Mouse (Mus musculus): ENCODE measurements around the gene Agap2.

Gene Agap2

DNA sequence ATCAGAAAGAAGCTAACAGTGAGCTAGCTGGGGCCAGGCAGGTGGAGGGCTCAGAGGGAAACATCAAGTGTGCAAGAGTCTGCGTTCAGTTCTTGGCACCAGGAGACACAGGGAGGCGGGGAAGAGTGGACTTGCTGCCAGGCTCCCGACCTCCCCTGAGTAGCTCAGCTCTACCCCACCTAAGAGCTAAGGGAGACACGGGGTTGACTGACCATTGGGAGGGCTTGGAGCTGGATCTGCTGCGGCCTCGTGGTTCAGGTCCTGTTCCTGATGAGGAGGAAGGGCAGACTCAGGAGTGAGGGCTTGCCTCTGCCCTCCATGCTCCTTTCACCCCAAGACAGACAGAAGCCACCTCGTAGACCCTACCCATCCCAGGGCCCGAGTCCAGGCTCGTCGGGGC is 24.1 kb downstream of the Agap2 start:
- POLR2A ChIA-PET: interaction anchor here in 3 of 4 experiments (0.7 to 2.2 kb wide), 4 partner anchors 10 to 164 kb away, joined by 3 to 5 read pairs (median 3); partner anchors contain the start of genes Os9 (in 2 of the 3) and Kif5a (in 1 of the 3)
- CTCF ChIA-PET: interaction anchor here in 2 of 4 experiments (0.9 to 1.0 kb wide), 2 partner anchors 41 kb away, joined by 3 read pairs; no protein-coding TSS in a partner anchor

DNA sequence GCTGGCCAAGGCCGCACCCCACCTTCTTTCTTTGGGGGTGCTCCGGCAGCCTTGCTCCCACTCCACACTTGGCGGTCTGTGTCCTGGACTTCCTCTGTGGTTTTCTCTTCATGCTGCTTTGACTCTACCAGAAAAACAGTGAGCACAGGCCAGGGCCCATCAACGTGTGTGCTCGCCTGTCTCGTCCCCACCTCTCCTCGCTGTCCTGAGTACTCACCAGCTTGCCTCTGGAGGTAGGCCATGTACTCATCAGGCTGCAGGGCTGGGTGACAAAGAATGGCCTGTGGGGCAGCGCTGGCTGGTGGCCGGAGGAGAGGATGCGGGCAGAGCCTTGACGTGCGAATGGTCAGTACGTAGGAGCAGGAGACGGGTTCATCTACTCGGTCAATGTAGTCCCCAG is 24.8 kb downstream of the Agap2 start:
- POLR2A ChIA-PET: no interaction called here
- CTCF ChIA-PET: no interaction called here

DNA sequence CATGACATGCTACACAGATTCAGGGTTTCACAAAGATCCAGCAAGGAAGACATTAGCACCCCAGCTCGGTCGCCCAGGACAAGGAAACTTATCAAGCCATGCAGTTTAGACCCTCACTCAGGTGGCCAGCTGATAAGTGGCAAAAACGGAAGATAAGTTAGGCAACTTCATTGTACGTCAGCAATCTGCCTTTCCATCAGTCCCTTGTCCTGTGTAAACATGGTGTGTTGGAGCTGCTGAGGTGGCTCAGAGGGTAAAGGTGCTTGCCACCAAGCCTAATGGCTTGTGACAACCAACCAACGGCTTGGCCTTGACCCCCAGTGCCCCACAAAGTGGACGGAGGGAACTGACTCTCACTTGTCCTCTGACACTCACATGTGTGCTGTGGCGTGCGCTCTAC is 25.3 kb downstream of the Agap2 start:
- CTCF ChIA-PET: no interaction called here
- POLR2A ChIA-PET: interaction anchor here in 1 of 4 experiments (1.7 kb wide), 1 partner anchor 20 kb away, joined by 5 read pairs; the partner anchor contains the start of gene Os9

DNA sequence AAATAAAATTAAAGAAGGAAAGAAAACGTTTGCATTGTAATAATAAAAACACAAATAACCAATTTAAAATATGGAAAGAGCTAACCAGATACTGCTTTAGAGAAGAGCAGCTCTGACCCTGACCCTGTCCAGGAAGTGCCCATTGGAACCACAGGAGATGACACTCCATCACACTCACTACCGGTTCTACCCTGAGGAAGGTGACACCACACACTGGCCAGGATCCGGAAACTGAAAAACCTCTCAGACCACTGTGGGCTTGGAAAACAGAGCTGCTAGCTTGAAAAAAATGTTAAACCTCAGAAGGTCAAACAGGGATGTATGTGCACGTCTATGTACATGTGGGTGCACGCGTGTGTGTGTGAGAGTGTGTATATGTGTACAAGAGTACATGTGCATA is 26.1 kb downstream of the Agap2 start:
- CTCF ChIA-PET: interaction anchor here in 1 of 4 experiments (0.9 kb wide), 1 partner anchor 248 kb away, joined by 3 read pairs; no protein-coding TSS in a partner anchor
- POLR2A ChIA-PET: interaction anchor here in 2 of 4 experiments (0.7 to 1.7 kb wide), 2 partner anchors 12 to 20 kb away, joined by 3 to 5 read pairs; partner anchors contain the start of gene Os9 (in 1 of the 2)

DNA sequence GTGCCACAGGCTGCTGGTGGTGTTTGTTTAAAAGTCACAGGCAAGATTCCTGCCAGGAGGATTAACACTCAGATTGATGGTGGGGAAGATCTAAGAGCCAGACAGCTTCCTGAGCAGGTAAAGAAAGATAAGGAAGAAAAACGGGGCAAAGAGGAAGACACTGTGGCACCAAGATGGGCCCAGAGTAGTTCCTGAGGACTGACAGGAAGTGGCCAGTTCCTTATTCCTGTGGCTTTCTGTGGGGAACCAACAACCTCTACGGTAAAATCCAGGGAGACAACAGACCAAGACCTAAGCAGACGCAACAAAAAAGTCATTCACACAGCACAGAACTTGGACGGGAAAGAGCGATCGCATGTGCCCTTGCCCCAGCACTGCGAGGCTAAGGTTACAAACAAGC is 28.5 kb downstream of the Agap2 start:
- ChIA-PET CTCF (interaction anchor here in 2 of 4 experiments (1.0 to 1.4 kb wide), 4 partner anchors 14 to 67 kb away, joined by 3 to 5 read pairs (median 4); partner anchors contain the start of gene Agap2 (in 1 of the 2)), POLR2A (interaction anchor here in 1 of 4 experiments (0.9 kb wide), 1 partner anchor 15 kb away, joined by 3 read pairs; no protein-coding TSS in a partner anchor)

DNA sequence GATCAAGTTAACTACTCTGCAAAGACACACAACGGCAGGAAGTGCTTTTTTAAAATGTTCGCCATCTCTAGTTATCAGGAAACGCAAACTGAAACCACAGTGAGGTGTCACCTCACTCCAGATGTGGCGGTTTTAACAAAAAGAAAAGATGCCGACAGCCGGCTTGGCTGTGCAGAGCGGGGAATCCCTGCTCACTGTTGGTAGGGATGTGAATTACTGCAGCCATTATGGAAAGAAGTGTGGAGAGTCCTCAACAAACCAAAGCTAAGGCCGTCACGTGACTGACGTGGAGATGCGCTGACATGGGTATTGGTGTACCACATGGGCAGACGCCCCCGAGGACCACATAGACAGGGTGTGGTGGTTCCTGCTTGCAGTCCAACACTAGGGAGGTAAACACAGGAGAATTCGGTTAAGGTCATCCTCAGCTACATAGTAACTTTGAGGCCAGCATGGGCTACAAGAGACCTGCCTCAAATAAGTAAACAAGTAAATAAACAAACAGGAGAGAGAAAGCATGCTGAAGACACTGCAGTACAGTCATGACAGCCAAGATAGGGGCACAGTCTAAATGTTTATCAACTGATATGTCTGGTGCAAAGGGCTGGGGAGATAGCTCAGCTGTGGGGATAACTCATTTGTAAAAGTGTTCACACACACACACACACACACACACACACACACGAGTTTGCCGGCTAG is 32.6 kb downstream of the Agap2 start:
- CTCF ChIA-PET: interaction anchor here in 1 of 4 experiments (1.2 kb wide), 1 partner anchor 22 kb away, joined by 4 read pairs; no protein-coding TSS in a partner anchor
- POLR2A ChIA-PET: no interaction called here

DNA sequence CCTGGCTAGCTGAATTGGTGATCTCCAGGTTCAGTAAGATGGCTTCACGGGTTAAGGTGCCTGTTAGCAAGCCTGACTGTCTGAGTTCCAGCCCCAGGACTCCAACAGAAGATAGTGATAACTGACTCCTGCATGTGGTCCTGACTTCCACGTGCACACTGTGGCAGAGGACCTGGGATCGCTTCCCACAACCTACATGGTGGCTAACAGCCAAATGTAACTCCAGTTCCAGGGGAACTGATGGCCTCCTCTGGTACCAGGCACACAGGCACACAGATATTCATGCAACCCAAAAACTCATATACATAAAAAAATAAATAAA is 33.1 kb downstream of the Agap2 start:
- POLR2A ChIA-PET: no interaction called here
- CTCF ChIA-PET: interaction anchor here in 1 of 4 experiments (1.2 kb wide), 1 partner anchor 22 kb away, joined by 4 read pairs; no protein-coding TSS in a partner anchor

DNA sequence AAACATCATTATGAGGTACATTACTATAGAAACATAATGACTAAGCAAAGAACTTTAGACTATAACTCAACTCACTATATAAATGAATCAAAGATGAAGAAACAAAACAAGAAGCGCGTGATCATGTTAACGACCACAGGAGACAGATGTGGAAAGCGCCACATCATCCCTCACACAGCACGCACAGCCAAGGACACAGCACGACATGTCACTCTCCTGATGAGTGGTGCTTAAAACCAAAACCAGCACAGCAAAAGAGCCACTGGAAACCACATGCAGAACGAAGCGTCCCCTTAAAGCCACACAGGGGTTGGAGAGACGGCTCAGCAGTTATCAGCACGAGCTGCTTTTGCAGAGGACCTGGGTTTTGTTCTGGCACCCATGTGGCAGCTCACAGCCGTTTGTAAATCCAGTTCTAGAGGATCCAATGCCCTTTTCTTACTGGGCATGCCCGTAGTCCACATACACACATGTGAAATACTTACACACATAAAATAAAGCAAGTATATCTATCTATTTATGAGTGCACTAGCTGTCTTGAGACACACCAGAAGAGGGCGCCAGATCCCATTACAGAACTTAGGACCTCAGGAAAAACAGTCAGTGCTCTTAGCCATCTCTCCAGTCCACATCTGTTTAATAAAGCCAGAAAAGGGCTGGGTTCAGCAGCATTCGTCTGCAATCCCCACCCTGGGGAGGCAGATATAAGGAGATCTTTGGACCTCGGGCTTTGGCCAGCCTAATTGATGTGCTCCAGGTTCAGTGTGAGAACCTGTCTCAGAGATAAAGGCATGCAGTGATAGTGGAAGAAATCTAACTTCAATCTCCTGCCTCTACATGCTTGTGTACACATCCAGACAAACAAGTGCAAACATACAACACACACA is 36.2 kb downstream of the Agap2 start:
- CTCF ChIA-PET: interaction anchor here (0.5 to 1.3 kb wide), 10 partner anchors 10 to 746 kb away, joined by 3 to 12 read pairs (median 3); partner anchors contain the start of genes Agap2 (in 1 of the 4) and Os9 (in 1 of the 4)
- POLR2A ChIA-PET: no interaction called here

DNA sequence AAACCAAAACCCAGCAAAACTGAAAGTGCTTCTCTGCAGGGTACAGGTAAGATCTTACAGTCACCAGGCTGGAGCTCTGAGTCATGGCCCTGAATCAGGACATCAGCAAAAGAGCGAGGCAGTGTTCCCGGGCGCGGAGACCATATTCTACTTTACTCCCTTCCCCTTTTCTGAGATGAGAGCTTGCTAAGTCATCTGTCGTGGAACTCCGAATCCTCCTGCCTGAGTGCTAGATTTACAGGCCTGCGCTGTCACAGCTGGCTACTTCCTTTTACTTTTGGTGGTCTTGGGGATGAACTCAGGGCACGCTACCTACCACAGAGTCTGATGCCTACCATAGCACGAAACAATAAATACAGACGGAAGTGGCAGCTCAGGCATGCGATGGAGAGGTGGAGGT is 39.3 kb downstream of the Agap2 start:
- ChIA-PET POLR2A (interaction anchor here in 3 of 4 experiments (0.6 to 1.5 kb wide), 8 partner anchors 8 to 1525 kb away, joined by 3 to 6 read pairs (median 3); partner anchors contain the start of gene Cdk4 (in 1 of the 3)), CTCF (interaction anchor here in 2 of 4 experiments (1.0 to 2.5 kb wide), 5 partner anchors 9 to 57 kb away, joined by 3 to 5 read pairs (median 5); no protein-coding TSS in a partner anchor)

DNA sequence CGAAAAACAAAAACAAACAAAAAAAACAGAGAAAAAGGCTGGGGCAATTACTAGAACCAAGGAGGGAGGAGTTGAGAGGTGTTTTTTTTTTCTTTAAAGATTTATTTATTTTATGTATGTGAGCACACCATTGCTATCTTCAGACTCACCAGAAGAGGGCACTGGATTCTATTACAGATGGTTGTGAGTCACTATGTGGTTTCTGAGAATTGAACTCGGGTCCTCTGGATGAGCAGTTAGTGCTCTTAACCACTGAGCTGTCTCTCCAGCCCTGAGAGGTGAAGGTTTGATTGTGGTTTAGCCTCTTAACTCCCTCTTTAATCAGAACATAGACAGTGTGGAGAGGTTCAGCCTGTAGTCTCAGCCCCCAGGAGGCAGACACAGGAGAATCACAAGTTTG is 40.0 kb downstream of the Agap2 start:
- CTCF ChIA-PET: interaction anchor here in 3 of 4 experiments (0.6 to 2.5 kb wide), 7 partner anchors 8 to 162 kb away, joined by 3 to 5 read pairs (median 5); no protein-coding TSS in a partner anchor
- POLR2A ChIA-PET: interaction anchor here in 2 of 4 experiments (0.5 to 0.6 kb wide), 2 partner anchors 223 to 1524 kb away, joined by 3 to 6 read pairs; no protein-coding TSS in a partner anchor

DNA sequence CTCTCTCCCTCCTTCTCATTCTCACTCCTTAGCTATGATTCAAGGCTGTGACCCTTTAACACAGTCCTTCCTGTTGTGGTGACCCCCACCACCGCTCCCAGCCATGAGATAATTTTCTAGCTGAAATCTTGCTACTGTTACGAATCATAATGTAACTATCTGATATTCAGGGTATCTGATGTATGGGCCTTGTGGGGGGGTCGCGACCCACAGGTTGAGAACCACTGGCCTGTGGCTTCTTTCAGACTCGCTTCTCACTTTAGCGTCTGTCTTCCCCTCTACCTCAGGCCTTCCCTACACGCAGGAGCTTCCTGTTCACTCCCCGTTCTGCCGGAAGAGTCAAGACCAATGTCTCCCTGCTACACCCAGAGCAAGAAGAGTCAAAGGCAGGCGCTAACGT is 43.4 kb downstream of the Agap2 start:
- CTCF ChIA-PET: interaction anchor here in 2 of 4 experiments (0.6 to 1.4 kb wide), 2 partner anchors 46 to 85 kb away, joined by 3 read pairs; partner anchors contain the start of gene B4galnt1 (in 1 of the 2)
- POLR2A ChIA-PET: interaction anchor here in 2 of 4 experiments (0.6 to 1.7 kb wide), 3 partner anchors 15 to 493 kb away, joined by 3 to 4 read pairs (median 3); no protein-coding TSS in a partner anchor

DNA sequence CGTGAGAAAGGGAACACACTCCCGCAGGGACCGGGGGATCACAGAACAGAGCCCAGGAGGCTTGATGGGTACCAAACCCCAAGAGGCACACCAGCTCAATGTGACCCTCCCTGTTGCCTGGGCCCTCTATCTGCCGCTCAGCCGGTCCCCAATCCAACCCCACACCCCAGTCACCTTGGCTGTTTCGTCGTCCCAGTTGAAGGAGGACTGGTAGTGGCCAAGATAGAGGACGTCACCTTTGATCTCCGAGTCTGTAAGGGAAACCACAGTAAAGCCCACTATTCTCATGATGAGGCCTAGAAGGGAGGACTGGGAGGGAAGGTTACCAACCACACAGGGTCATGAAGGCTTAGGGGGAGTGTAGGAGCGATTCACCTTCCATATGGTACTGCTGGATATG is 44.1 kb downstream of the Agap2 start:
- ChIA-PET POLR2A (interaction anchor here in 2 of 4 experiments (1.0 to 1.7 kb wide), 2 partner anchors 16 to 47 kb away, joined by 3 to 4 read pairs; no protein-coding TSS in a partner anchor), CTCF (interaction anchor here in 1 of 4 experiments (1.4 kb wide), 1 partner anchor 45 kb away, joined by 3 read pairs; the partner anchor contains the start of gene B4galnt1)

DNA sequence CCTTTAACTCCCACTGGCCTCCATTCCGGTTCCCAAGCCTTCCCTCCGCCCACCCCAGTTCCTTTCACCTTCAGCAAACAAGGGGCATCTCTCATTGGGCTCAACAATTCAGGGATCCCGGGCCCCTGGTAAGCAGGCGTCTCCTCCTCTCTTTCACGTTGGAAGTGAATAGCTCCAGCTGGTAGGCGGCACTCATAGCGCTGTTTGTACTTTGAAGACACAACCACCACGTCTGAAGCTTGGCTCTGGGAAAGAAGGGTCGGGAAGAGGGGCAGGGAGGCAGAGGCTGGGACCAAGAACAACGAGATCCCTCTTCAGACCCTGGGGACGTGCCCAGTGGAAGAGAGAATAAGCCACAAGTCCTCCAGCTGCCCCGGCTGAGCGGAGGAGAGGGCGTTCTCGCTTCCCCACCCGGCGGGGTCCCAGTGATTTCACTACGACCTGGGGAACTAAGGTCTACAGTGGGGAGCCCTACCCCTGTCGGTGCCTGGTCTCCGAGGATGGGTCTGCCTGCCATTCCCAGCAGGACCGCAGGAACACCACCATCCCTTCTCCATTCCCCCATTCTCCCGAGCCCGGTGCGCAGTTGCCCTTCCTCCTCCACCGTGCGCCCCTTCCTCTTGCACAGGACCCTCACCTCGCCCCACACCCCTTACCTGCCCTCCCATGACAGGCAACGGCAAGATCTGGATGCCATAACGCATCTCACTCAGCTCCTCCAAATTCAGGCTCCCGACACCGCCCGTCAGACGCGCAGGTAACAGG is 45.4 kb downstream of the Agap2 start:
- POLR2A ChIA-PET: interaction anchor here in 3 of 4 experiments (0.5 to 1.7 kb wide), 49 partner anchors 9 to 602 kb away, joined by 3 to 12 read pairs (median 3); partner anchors contain the start of genes Cdk4 (in 1 of the 3), Ctdsp2 (in 1 of the 3), Mars (in 1 of the 3) and Pip4k2c (in 1 of the 3)
- CTCF ChIA-PET: interaction anchor here in 3 of 4 experiments (0.5 to 1.8 kb wide), 26 partner anchors 9 to 992 kb away, joined by 3 to 10 read pairs (median 4); partner anchors contain the start of genes Agap2 (in 1 of the 3) and B4galnt1 (in 1 of the 3)

DNA sequence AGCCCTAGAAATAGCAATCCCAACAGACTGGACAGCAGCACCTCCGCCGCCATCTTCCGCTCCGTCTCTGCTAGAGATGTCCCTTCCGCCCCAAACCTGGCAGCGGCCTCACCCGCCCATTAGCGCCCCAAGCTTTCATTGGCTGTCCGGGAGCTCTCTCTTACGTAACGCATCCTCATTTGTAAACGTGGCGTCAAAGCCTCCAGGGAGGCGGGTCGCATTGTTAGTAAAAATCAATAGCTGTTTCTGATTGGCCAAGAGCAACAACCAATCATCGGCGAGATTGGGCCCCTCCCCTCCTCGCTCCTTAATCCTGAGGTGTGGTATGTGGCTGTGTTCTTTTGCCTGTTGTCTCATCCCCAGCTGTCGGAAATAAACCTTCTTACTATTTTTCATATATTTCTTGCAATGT is 46.0 kb downstream of the Agap2 start, which contains the start of gene Os9:
Gene Os9 (minus strand): TSS at position 66 of the 412 bp plus-strand sequence.
- ChIA-PET POLR2A (interaction anchor here in 3 of 4 experiments (0.5 to 1.7 kb wide), 50 partner anchors 8 to 602 kb away, joined by 3 to 12 read pairs (median 3); partner anchors contain the start of genes Cdk4 (in 1 of the 3), Ctdsp2 (in 1 of the 3), Dctn2 (in 1 of the 3) and Mars (in 1 of the 3)), CTCF (interaction anchor here in 3 of 4 experiments (0.5 to 1.8 kb wide), 28 partner anchors 8 to 992 kb away, joined by 3 to 10 read pairs (median 4); partner anchors contain the start of genes Agap2 (in 1 of the 3) and B4galnt1 (in 1 of the 3))

DNA sequence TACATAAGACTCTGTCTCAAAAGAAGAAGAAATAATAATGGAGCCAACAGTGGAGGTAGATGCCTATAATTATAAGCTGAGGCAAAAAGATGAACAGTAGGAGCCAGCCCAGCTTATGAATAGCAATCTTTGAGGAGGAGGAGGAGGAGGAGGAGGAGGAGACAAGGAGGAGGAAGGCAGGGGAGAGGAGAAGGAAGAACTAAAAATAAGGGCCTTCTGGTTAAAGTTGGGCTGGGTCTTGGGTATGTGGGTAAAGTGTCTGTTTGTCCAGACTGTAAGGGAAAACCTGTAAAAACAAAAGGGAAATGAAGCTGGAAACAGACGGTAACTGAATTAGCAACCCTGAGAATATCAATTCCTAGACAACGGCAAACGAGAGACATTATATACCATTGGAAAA is 46.9 kb downstream of the Agap2 start:
- ChIA-PET CTCF (interaction anchor here in 2 of 4 experiments (0.6 to 4.4 kb wide), 7 partner anchors 49 to 391 kb away, joined by 3 to 40 read pairs (median 3); no protein-coding TSS in a partner anchor), POLR2A (interaction anchor here in 3 of 4 experiments (0.6 to 1.9 kb wide), 11 partner anchors 8 to 170 kb away, joined by 3 to 7 read pairs (median 5); partner anchors contain the start of gene Cdk4 (in 1 of the 3))

DNA sequence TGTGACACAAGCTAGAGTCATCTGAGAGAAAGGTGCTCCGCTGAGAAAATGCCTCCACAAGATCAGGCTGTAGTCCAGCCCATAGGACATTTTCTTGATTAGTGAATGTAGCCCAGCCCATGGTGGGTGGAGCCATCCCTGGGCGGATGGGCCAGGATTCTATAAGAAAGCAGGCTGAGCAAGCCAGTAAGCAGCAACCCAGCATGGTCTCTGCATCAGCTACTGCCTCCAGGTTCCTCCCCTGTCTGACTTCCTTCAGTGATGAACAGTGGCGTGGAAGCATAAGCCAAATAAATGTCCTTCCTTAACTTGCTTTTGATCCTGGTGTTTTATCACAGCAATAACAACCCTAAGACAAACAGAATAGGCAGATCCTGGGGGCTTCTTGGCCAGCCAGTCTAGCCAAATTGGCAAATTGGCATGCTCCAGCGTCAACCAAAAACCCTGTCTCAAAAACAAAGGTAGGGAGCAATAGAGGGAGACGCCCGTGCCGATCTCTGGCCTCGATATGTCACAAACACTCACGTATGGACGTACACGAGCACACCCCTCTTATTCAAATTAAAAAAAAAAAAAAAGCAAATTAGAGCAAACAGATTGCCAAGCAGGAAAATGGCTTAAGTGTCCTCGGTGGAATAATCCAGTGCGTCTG is 47.8 kb downstream of the Agap2 start:
- ChIA-PET POLR2A (interaction anchor here in 3 of 4 experiments (1.0 to 1.9 kb wide), 16 partner anchors 9 to 190 kb away, joined by 3 to 7 read pairs (median 4); partner anchors contain the start of genes Cdk4 (in 1 of the 3) and Pip4k2c (in 1 of the 3)), CTCF (interaction anchor here (0.5 to 4.4 kb wide), 33 partner anchors 8 to 390 kb away, joined by 3 to 40 read pairs (median 4); partner anchors contain the start of genes B4galnt1 (in 2 of the 4) and Agap2 (in 1 of the 4))

All from embryonic stem cell, embryonic (primary cell).